ENCODE assay signal across 8 mouse cellular contexts in genomic region chr3:20076145-20077053, GRCm38 (mm10). TPM values are rescaled to one million over a fixed set of nuclear protein-coding genes. Genes with fewer than 3 reads are reported as not detected.
DNase-seq lines count a peak whose midpoint lies in the region; ATAC-seq and TF ChIP-seq lines count a peak whose summit lies in the region.
"Had no signal": no experiment of that assay in that cellular context is flagged by ENCODE, and none has a peak within 500 bp of the region (broad histone marks: within the 10 kb centered on the region; RNA-seq: fewer than 3 reads in every experiment).

No protein-coding gene starts in this region.

- H3K4me1 ChIP-seq in intestine, postnatal 0 days (replicated peaks; ENCODE audit: control insufficient read depth, insufficient read depth, low read length): no peaks in the 10 kb centered on the region
- H3K4me1 ChIP-seq in intestine, embryonic 15.5 days (replicated peaks): no peaks in the 10 kb centered on the region
- peaks cover 4 to 16% of the 10 kb centered on the region in 2 experiments for H3K4me1 ChIP-seq in heart, embryonic 14.5 days (ENCODE audit: control insufficient read depth in 2 of 2, insufficient read depth in 2 of 2, low read length in 2 of 2)
- H3K4me1 ChIP-seq: limb, embryonic 15.5 days had no signal

- no peak overlapping the region for H3K4me2 ChIP-seq in intestine, postnatal 0 days (replicated peaks; ENCODE audit: low read depth)
- H3K4me2 ChIP-seq in intestine, embryonic 15.5 days (replicated peaks): no peak overlapping the region
- peak overlapping the region; percentile 47 for H3K4me2 ChIP-seq in heart, embryonic 14.5 days (ENCODE audit: low read length)
- H3K4me2 ChIP-seq: limb, embryonic 15.5 days had no signal

- 82% methylated on average over 11 of the region's 11 CpGs for WGBS in intestine, postnatal 0 days
- WGBS in intestine, embryonic 15.5 days: 71% methylated on average over 11 of the region's 11 CpGs
- 34% methylated on average over 11 of the region's 11 CpGs for WGBS in heart, embryonic 14.5 days

- DNase-seq in 3T3-L1 (ENCODE audit: low read depth, low spot score): peak; percentile 63
- peak; percentile 6 to 8 for DNase-seq in B cell, adult 2 months
- no peak for DNase-seq in urinary bladder, adult 18-20 months (ENCODE audit: low spot score in 2 of 2)
- DNase-seq in spleen, postnatal 14 days (ENCODE audit: low spot score in 2 of 2): no peak

- H3K9ac ChIP-seq in intestine, postnatal 0 days (ENCODE audit: low read depth, low read length): no peak overlapping the region
- H3K9ac ChIP-seq in intestine, embryonic 15.5 days: no peak overlapping the region
- 0 out of 2 replicates have a peak overlapping the region, but pooled peaks have one; percentile 12 for H3K9ac ChIP-seq in heart, embryonic 14.5 days (ENCODE audit: low read length)
- H3K9ac ChIP-seq: limb, embryonic 15.5 days had no signal

- H3K36me3 ChIP-seq in intestine, postnatal 0 days (ENCODE audit: control insufficient read depth, insufficient read depth): peaks cover 33% of the 10 kb centered on the region
- H3K36me3 ChIP-seq in intestine, embryonic 15.5 days: no peaks in the 10 kb centered on the region
- H3K36me3 ChIP-seq in heart, embryonic 14.5 days (ENCODE audit: control insufficient read depth, insufficient read depth, low read length): peaks cover 38% of the 10 kb centered on the region

- peak; percentile 70 for TF ChIP-seq CTCF in intestine, postnatal 0 days (IDR thresholded peaks at IDR 0.05; ENCODE audit: low read depth)

- no peak overlapping the region for H3K4me3 ChIP-seq in intestine, postnatal 0 days (ENCODE audit: low read depth, low read length)
- no peak overlapping the region for H3K4me3 ChIP-seq in intestine, embryonic 15.5 days (replicated peaks)
- no peak overlapping the region for H3K4me3 ChIP-seq in heart, embryonic 14.5 days (ENCODE audit: control insufficient read depth in 1 of 2, insufficient read depth in 1 of 2, low read depth in 1 of 2, low read length in 2 of 2)
- H3K4me3 ChIP-seq: limb, embryonic 15.5 days had no signal

- no peak for ATAC-seq in intestine, postnatal 0 days
- no peak for ATAC-seq in intestine, embryonic 15.5 days
- peak; percentile 56 for ATAC-seq in heart, embryonic 14.5 days (ENCODE audit: insufficient number of reproducible peaks, insufficient read depth, low FRiP score, low read depth)

- no peak overlapping the region for H3K27ac ChIP-seq in intestine, postnatal 0 days (ENCODE audit: low read depth, low read length)
- no peak overlapping the region for H3K27ac ChIP-seq in intestine, embryonic 15.5 days
- peak overlapping the region; percentile 86 to 88 for H3K27ac ChIP-seq in heart, embryonic 14.5 days (replicated peaks in 1 of 2; ENCODE audit: control insufficient read depth in 1 of 2, insufficient read depth in 1 of 2, low read depth in 2 of 2, low read length in 2 of 2)
- H3K27ac ChIP-seq: limb, embryonic 15.5 days had no signal

- H3K9me3 ChIP-seq in intestine, postnatal 0 days (ENCODE audit: control insufficient read depth): no peaks in the 10 kb centered on the region
- no peaks in the 10 kb centered on the region for H3K9me3 ChIP-seq in intestine, embryonic 15.5 days
- H3K9me3 ChIP-seq in heart, embryonic 14.5 days (ENCODE audit: control insufficient read depth, low read length): no peaks in the 10 kb centered on the region
- H3K9me3 ChIP-seq: limb, embryonic 15.5 days had no signal

- H3K27me3 ChIP-seq in intestine, postnatal 0 days (replicated peaks; ENCODE audit: control insufficient read depth, insufficient read depth, low read length): no peaks in the 10 kb centered on the region
- H3K27me3 ChIP-seq in intestine, embryonic 15.5 days (replicated peaks): no peaks in the 10 kb centered on the region
- no peaks in the 10 kb centered on the region for H3K27me3 ChIP-seq in heart, embryonic 14.5 days (ENCODE audit: control insufficient read depth, insufficient read depth, low read length)
- H3K27me3 ChIP-seq: limb, embryonic 15.5 days had no signal

RNA-seq across cellular contexts. Expression of gene Hltf, which starts 18.8 kb away (rescaled TPM):
- 9.6 and 11.1 TPM in 2 replicates for polyA plus RNA-seq in intestine, postnatal 0 days (2015; fragmentation: Nextera tagmentation; extraction: Ambion mirVana)
- 14.9 and 15.0 TPM in 2 replicates for polyA plus RNA-seq in intestine, embryonic 15.5 days (2015; fragmentation: Nextera tagmentation; extraction: Ambion mirVana)
- 23.1 TPM in 2 replicates for polyA plus RNA-seq in heart, embryonic 14.5 days (2014; fragmentation: Nextera tagmentation; extraction: Ambion mirVana)

RNA-seq across cellular contexts. Expression of gene Hps3, which starts 41.3 kb away (rescaled TPM):
- polyA plus RNA-seq in intestine, postnatal 0 days (2015; fragmentation: Nextera tagmentation; extraction: Ambion mirVana): 6.0 and 6.9 TPM in 2 replicates
- 9.4 and 11.0 TPM in 2 replicates for polyA plus RNA-seq in intestine, embryonic 15.5 days (2015; fragmentation: Nextera tagmentation; extraction: Ambion mirVana)
- 12.0 TPM in 2 replicates for polyA plus RNA-seq in heart, embryonic 14.5 days (2014; fragmentation: Nextera tagmentation; extraction: Ambion mirVana)

Comparison
In these comparisons a context has a peak if more than half of its experiments do, and no peak if none do; other contexts are left out.
1. H3K27ac ChIP-seq: peak in heart, embryonic 14.5 days (2 of 2); none in intestine, postnatal 0 days (single experiment) and intestine, embryonic 15.5 days (single experiment).
2. DNase-seq: peak in 3T3-L1 (single experiment) and B cell, adult 2 months (2 of 2); none in urinary bladder, adult 18-20 months (0 of 2) and spleen, postnatal 14 days (0 of 2).